Mouse (Mus musculus) ES-E14 (cell line): ENCODE results near the gene Trmt44.

ENCODE experiments used
- HCFC1 ChIP-seq: IDR thresholded peaks from 2 replicates; pipeline ENCODE4 v1.6.1; 2012; ENCODE audit warnings: low read length, inconsistent platforms, borderline replicate concordance; ENCODE audit not compliant: insufficient read depth
- ZC3H11A ChIP-seq: IDR thresholded peaks from 2 replicates; pipeline ENCODE4 v1.6.1; 2012; ENCODE audit warnings: low read depth, mild to moderate bottlenecking, inconsistent platforms, low read length, borderline replicate concordance
- ZNF384 ChIP-seq: IDR thresholded peaks from 2 replicates; pipeline ENCODE4 v1.6.1; 2012; ENCODE audit warnings: low read depth, low read length, inconsistent platforms

DNA sequence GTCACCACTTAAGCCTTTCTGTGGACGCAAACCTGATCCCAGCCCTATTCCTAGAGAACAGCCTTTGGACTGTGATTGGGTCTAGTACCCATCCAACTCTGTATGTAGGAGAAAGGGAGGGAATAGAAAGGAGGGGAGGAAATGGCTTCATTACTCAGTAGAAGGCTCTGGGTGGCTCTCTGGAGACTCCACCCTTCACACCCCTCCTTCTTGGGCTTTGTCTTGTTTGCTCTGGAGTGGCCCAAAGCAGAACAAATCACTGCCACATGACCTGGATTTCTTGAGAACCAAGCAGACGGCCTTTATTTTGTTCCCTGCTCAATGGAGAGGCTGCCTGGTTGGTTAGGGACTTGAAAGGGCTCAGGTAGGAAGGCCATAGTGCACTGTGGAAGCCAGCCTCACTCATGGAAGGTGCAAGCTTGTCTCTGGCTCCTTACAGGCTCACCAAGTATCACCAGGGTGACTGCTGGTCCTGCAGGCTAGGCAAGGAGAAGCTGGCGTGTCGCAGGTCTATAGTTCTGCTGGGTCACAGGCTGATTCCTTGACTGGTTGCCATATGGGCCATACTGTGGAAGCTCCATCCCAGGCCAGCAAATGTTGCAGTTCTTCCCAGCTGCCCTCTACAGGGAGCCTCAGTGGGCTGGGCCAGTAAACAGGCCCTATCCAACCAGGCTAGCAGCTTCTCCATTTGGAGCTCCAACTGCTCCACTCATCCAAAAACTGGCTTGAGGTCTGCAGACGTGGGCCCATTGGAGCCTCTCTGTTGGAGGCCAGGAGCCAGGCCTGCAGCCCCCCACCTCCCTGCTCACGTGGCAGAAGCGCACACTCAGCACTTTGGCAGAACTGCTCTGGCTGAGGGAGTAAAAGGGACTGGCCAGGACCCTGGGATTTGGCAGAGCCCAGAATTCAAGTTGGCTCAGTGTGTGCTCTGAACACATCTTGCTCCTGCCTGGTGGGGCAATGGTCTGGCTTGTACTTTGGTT lies 22.7 kb downstream of the Trmt44 start:
- TF ChIP-seq ZNF384 (no peak), HCFC1 (no peak), ZC3H11A (no peak)
